Mouse (Mus musculus) liver, embryonic 14.5 days (tissue): ENCODE results near the gene Sec23b. TPM values are rescaled to one million over a fixed set of nuclear protein-coding genes. Genes with fewer than 3 reads are reported as not detected.
A peak's percentile ranks its signal among the peaks of the same experiment; 100 is the strongest.

Experiments used
- ATAC-seq: fragments of 200-750 bp; cut with Nextera tagmentation; 2 replicates; pipeline ENCODE4 v1.8.0; 2017; ENCODE audit warnings: moderate number of reproducible peaks, mild to moderate bottlenecking, moderate library complexity; ENCODE audit not compliant: insufficient read depth
- DNase-seq, 3 experiments: peaks; one replicate each; pipeline ENCODE4 v3.0.0-alpha.2; 2012 to 2013; ENCODE audit warnings: low read depth in 3 of 3, low spot score in 3 of 3
- H3K27ac ChIP-seq: fragments of 300-500 bp; sonication (generic); 2 replicates; pipeline ENCODE4 v1.5.1; 2014; ENCODE audit warnings: moderate library complexity, mild to moderate bottlenecking, control low read depth, inconsistent platforms
- H3K27me3 ChIP-seq: fragments of 300-500 bp; sonication (generic); 2 replicates; pipeline ENCODE4 v1.6.1; 2014; ENCODE audit warnings: mild to moderate bottlenecking, low read length, moderate library complexity; ENCODE audit not compliant: control insufficient read depth, insufficient read depth
- H3K36me3 ChIP-seq: fragments of 300-500 bp; sonication (generic); replicated peaks from 2 replicates; pipeline ENCODE4 v1.6.1; 2014; ENCODE audit warnings: low read depth; ENCODE audit not compliant: control insufficient read depth, insufficient read depth
- H3K4me1 ChIP-seq, 2 experiments: fragments of 200-500 bp in 1 of 2; fragments of 300-500 bp in 1 of 2; sonication (generic) in 1 of 2; replicated peaks; 2 replicates each; pipeline ENCODE4 v1.6.1; 2012 to 2014; ENCODE audit warnings: antibody characterized with exemption in 1 of 2, inconsistent platforms in 1 of 2, low read length in 1 of 2; ENCODE audit not compliant: control insufficient read depth in 2 of 2, insufficient read depth in 2 of 2
- H3K4me2 ChIP-seq: fragments of 300-500 bp; sonication (generic); 2 replicates; pipeline ENCODE4 v1.6.1; 2014; ENCODE audit warnings: low read depth, mild to moderate bottlenecking, control low read depth, moderate library complexity
- H3K4me3 ChIP-seq, 2 experiments: fragments of 200-500 bp in 1 of 2; fragments of 300-500 bp in 1 of 2; sonication (generic) in 1 of 2; 2 replicates each; pipeline ENCODE4 v1.5.1; 2012 to 2014; ENCODE audit warnings: low read depth in 2 of 2, low read length in 2 of 2, mild to moderate bottlenecking in 2 of 2, control low read depth in 1 of 2, inconsistent platforms in 1 of 2, moderate library complexity in 1 of 2; ENCODE audit not compliant: insufficient read depth in 1 of 2
- H3K9ac ChIP-seq: fragments of 300-500 bp; sonication (generic); replicated peaks from 2 replicates; pipeline ENCODE4 v1.6.1; 2014; ENCODE audit warnings: mild to moderate bottlenecking, control low read depth, moderate library complexity
- H3K9me3 ChIP-seq: fragments of 300-500 bp; sonication (generic); 2 replicates; pipeline ENCODE4 v1.6.1; 2016; ENCODE audit warnings: low read length, mixed read lengths; ENCODE audit not compliant: control insufficient read depth
- CTCF ChIP-seq: IDR thresholded peaks from 2 replicates; pipeline ENCODE4 v1.5.1; 2016; ENCODE audit warnings: antibody characterized with exemption, low read depth, control low read depth
- EP300 ChIP-seq: IDR thresholded peaks from 2 replicates; pipeline ENCODE4 v1.6.1; 2016; ENCODE audit warnings: antibody characterized with exemption, low read depth
- WGBS: fragments of 180-500 bp; shearing (Covaris S2); extraction: QIAGEN DNeasy Blood & Tissue Kit; methylation state at CpG from one replicate; pipeline ENCODE4 v1.1.7; 2014; ENCODE audit not compliant: insufficient replicate concordance; 5-methylcytosine and 5-hydroxymethylcytosine counted together
- polyA plus RNA-seq, 2 experiments: library from polyadenylated mRNA; depleted of rRNA in 1 of 2; stranded (reverse) in 1 of 2; unstranded in 1 of 2; fragments of >200 nt; fragmentation: Nextera tagmentation in 1 of 2; extraction: Ambion mirVana in 1 of 2; gene quantifications; 2 replicates each; pipeline versions ENCODE4 v1.2.1 to v1.2.3; 2012 to 2014

The Sec23b gene
- polyA plus RNA-seq, 2 experiments = 27.9 to 46.5 TPM

- Histone ChIP-seq H3K36me3 (no peaks in the 10 kb centered on the region), H3K9me3 (no peaks in the 10 kb centered on the region), H3K4me1 (0 out of 4 replicates have a peak, but pooled peaks cover 0 to 2% of the 10 kb centered on the region in 2 experiments), H3K4me3 (no peak overlapping the region), H3K4me2 (no peak overlapping the region), H3K27ac (no peak overlapping the region), H3K9ac (no peak overlapping the region), H3K27me3 (no peaks in the 10 kb centered on the region)
- 77% methylated on average over 2 of the region's 2 CpGs for WGBS
- no peak for ATAC-seq
- DNase-seq = no peak
- TF ChIP-seq EP300 (no peak), CTCF (no peak)
Observed at GRCm38 (mm10) chr2:144545061-144545460, 11.0 kb upstream of the Sec23b start.

- Histone ChIP-seq H3K9ac (no peak overlapping the region), H3K9me3 (no peaks in the 10 kb centered on the region), H3K4me1 (0 out of 4 replicates have a peak, but pooled peaks cover 0 to 2% of the 10 kb centered on the region in 2 experiments), H3K36me3 (no peaks in the 10 kb centered on the region), H3K27me3 (no peaks in the 10 kb centered on the region), H3K27ac (no peak overlapping the region), H3K4me3 (no peak overlapping the region), H3K4me2 (no peak overlapping the region)
- no peak for TF ChIP-seq EP300
- TF ChIP-seq CTCF = no peak
- ATAC-seq = no peak
- WGBS = 44% methylated on average over 1 of the region's 1 CpGs
- no peak for DNase-seq
Observed at GRCm38 (mm10) chr2:144545481-144545880, 10.5 kb upstream of the Sec23b start.

- 72% methylated on average over 4 of the region's 4 CpGs for WGBS
- H3K9me3 ChIP-seq = no peaks in the 10 kb centered on the region
- H3K4me2 ChIP-seq = no peak overlapping the region
- no peak for DNase-seq
- H3K4me1 ChIP-seq = 0 out of 4 replicates have a peak, but pooled peaks cover 0 to 2% of the 10 kb centered on the region in 2 experiments
- H3K9ac ChIP-seq = no peak overlapping the region
- TF ChIP-seq EP300 = no peak
- no peak for TF ChIP-seq CTCF
- no peak for ATAC-seq
- no peak overlapping the region for H3K27ac ChIP-seq
- H3K36me3 ChIP-seq = no peaks in the 10 kb centered on the region
- no peak overlapping the region for H3K4me3 ChIP-seq
- no peaks in the 10 kb centered on the region for H3K27me3 ChIP-seq
Observed at GRCm38 (mm10) chr2:144547559-144547958, 8.5 kb upstream of the Sec23b start.

GRCm38 (mm10) chr2:144550529-144550928 lies 5.5 kb upstream of the Sec23b start, which contains the start of gene Rbbp9:
TSS of gene Rbbp9 (minus strand) at chr2:144550869.
- Histone ChIP-seq H3K4me2 (peak within 1 kb of the TSS; percentile 67), H3K27ac (no peak within 1 kb of the TSS), H3K27me3 (no peaks in the 10 kb centered on the region), H3K4me3 (peak within 1 kb of the TSS; percentile 65 to 99), H3K9ac (peak within 1 kb of the TSS; percentile 59), H3K4me1 (0 out of 4 replicates have a peak, but pooled peaks cover 0 to 2% of the 10 kb centered on the region in 2 experiments), H3K36me3 (no peaks in the 10 kb centered on the region), H3K9me3 (no peaks in the 10 kb centered on the region)
- WGBS = 2% methylated on average over 17 of the region's 17 CpGs
- ATAC-seq = peak; percentile 60; the same call in 1 of the 2 replicates
- TF ChIP-seq CTCF = no peak
- no peak for TF ChIP-seq EP300
- peak; percentile 23 to 36 (median 31) for DNase-seq

GRCm38 (mm10) chr2:144553905-144554304 lies 2.1 kb upstream of the Sec23b start:
- no peaks in the 10 kb centered on the region for H3K27me3 ChIP-seq
- no peak for TF ChIP-seq EP300
- no peak for TF ChIP-seq CTCF
- no peak overlapping the region for H3K4me2 ChIP-seq
- H3K4me3 ChIP-seq = no peak overlapping the region
- ATAC-seq (no peak), DNase-seq (no peak)
- H3K9ac ChIP-seq = no peak overlapping the region
- no peak overlapping the region for H3K27ac ChIP-seq
- no peaks in the 10 kb centered on the region for H3K36me3 ChIP-seq
- whole genome bisulfite sequencing = 78% methylated on average over 3 of the region's 3 CpGs
- H3K4me1 ChIP-seq = peaks cover 2 to 4% of the 10 kb centered on the region in 2 experiments; a peak in 3 of 4 replicates
- H3K9me3 ChIP-seq = no peaks in the 10 kb centered on the region
